Mouse (Mus musculus) liver, postnatal 0 days (tissue): Measurements from ENCODE around the gene Tmem179b.

Experiments
- CTCF ChIP-seq: sonication (generic); IDR thresholded peaks from 2 replicates; pipeline ENCODE4 v1.5.1; 2016; ENCODE audit warnings: antibody characterized with exemption, low read depth
- EP300 ChIP-seq: IDR thresholded peaks from 2 replicates; pipeline ENCODE4 v1.6.1; 2016; ENCODE audit warnings: antibody characterized with exemption, low read depth, mild to moderate bottlenecking

- TF ChIP-seq EP300: no peak
- no peak for TF ChIP-seq CTCF
Observed at GRCm38 (mm10) chr19:8725081-8725613, 49.1 kb downstream of the Tmem179b start.
